In the genomic region with DNA sequence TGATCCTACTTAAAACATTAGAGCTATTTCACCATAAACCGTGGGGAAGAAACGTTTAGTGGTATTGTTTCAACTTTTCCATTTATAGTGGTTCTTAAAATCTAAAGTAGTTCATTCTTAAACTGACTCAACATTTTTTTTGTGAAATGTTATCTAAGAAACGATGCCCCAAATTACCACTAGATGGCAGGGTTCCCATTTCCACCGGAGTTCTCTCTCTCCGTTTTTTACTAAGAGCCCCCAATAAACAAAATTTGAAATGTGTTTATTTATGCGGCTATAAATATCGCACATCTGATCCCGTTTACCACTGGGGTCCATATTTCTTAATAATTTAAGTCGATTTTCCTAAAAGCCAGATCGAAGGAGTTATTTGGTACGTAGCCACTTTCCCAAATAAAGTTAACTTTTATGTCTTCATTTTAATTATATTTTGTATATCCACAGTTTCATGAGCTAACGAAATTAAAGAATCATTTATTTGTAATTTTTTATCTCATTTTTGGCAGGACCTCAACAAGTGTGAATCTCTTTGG, we compare ENCODE assay signal across 9 mouse cellular contexts.
A peak's percentile ranks its signal among the peaks of the same experiment; 100 is the strongest.
DNase-seq lines count a peak whose midpoint lies in the region; ATAC-seq and TF ChIP-seq lines count a peak whose summit lies in the region.
"Had no signal": no experiment of that assay in that cellular context is flagged by ENCODE, and none has a peak within 500 bp of the region (broad histone marks: within the 10 kb centered on the region; RNA-seq: fewer than 3 reads in every experiment).

No protein-coding gene starts in this region.

- in situ Hi-C loops in Patski (cut with MboI; ENCODE audit: low pct_unique_long_range_greater_than_20kb), result loop anchor here (10.0 to 25.0 kb wide), 4 partner anchors 1543 to 1901 kb away; a partner anchor contains a TSS

- TF ChIP-seq CTCF in kidney, adult 2 months (conservative IDR thresholded peaks at IDR 0.05; ENCODE audit: insufficient read depth, insufficient read length, low read depth, low read length), result no peak
- peak; percentile 91 for TF ChIP-seq CTCF in E14TG2a.4 (conservative IDR thresholded peaks at IDR 0.05; ENCODE audit: low read length)
- TF ChIP-seq CTCF in Patski (IDR thresholded peaks at IDR 0.05), result peak; percentile 53

- H3K4me2 ChIP-seq in intestine, embryonic 15.5 days (replicated peaks), result peak overlapping the region; percentile 33; the same call in 1 of the 2 replicates
- H3K4me2 ChIP-seq: embryonic facial prominence, embryonic 12.5 days had no signal

- no peaks in the 10 kb centered on the region for H3K36me3 ChIP-seq in kidney, adult 2 months (ENCODE audit: control insufficient read depth, insufficient read depth, low read length)
- H3K36me3 ChIP-seq in E14TG2a.4 (ENCODE audit: insufficient read depth, low read length), result no peaks in the 10 kb centered on the region
- H3K36me3 ChIP-seq in intestine, embryonic 15.5 days, result no peaks in the 10 kb centered on the region
- H3K36me3 ChIP-seq: embryonic facial prominence, embryonic 12.5 days had no signal

- POLR2A ChIA-PET in Patski (lab: Charles Lee), result no interaction called here

- H3K9ac ChIP-seq in intestine, embryonic 15.5 days, result no peak overlapping the region
- H3K9ac ChIP-seq: embryonic facial prominence, embryonic 12.5 days had no signal

- CTCF ChIA-PET in Patski (lab: Charles Lee), result interaction anchor here (2.0 kb wide), 1 partner anchor 35 kb away, joined by 5 read pairs; no protein-coding TSS in a partner anchor

- no peak overlapping the region for H3K27ac ChIP-seq in kidney, adult 2 months (ENCODE audit: insufficient read depth, low read depth, low read length)
- no peak overlapping the region for H3K27ac ChIP-seq in intestine, embryonic 15.5 days
- H3K27ac ChIP-seq: embryonic facial prominence, embryonic 12.5 days had no signal

- 12% methylated on average over 12 of the region's 12 CpGs for WGBS in kidney, adult 2 months
- 9% methylated on average over 12 of the region's 12 CpGs for WGBS in intestine, embryonic 15.5 days

- peak; percentile 12 for DNase-seq in kidney, adult 2 months
- DNase-seq in kidney, adult 18-20 months, result no peak
- no peak for DNase-seq in Patski (ENCODE audit: low read depth, low spot score)
- DNase-seq in retina, postnatal 7 days (ENCODE audit: low read depth, low spot score), result peak; percentile 19
- no peak for DNase-seq in spleen, adult 18-20 months

- no peaks in the 10 kb centered on the region for H3K4me1 ChIP-seq in kidney, adult 2 months (ENCODE audit: control insufficient read depth, insufficient read depth, low read length)
- H3K4me1 ChIP-seq in E14TG2a.4 (replicated peaks; ENCODE audit: low read depth, low read length), result no peaks in the 10 kb centered on the region
- H3K4me1 ChIP-seq in intestine, embryonic 15.5 days (replicated peaks), result no peaks in the 10 kb centered on the region

- no peak for ATAC-seq in Patski
- ATAC-seq in intestine, embryonic 15.5 days, result no peak
- ATAC-seq in activated CD4-positive, CD25-positive, alpha-beta regulatory T cell, adult 4 months, result no peak

- no peaks in the 10 kb centered on the region for H3K9me3 ChIP-seq in E14TG2a.4 (ENCODE audit: low read length)
- H3K9me3 ChIP-seq in intestine, embryonic 15.5 days, result no peaks in the 10 kb centered on the region
- H3K9me3 ChIP-seq: embryonic facial prominence, embryonic 12.5 days had no signal

- H3K4me3 ChIP-seq in kidney, adult 2 months (ENCODE audit: insufficient read depth, low read depth, low read length), result no peak overlapping the region
- H3K4me3 ChIP-seq in E14TG2a.4 (replicated peaks; ENCODE audit: low read length), result no peak overlapping the region
- no peak overlapping the region for H3K4me3 ChIP-seq in intestine, embryonic 15.5 days (replicated peaks)
- H3K4me3 ChIP-seq: embryonic facial prominence, embryonic 12.5 days had no signal

- no peaks in the 10 kb centered on the region for H3K27me3 ChIP-seq in kidney, adult 2 months (replicated peaks; ENCODE audit: control insufficient read depth, insufficient read depth, low read length)
- H3K27me3 ChIP-seq in E14TG2a.4 (ENCODE audit: insufficient read depth, low read length) (peaks cover 3% of the 10 kb centered on the region; the same call in 1 of the 2 replicates), Patski (no peaks in the 10 kb centered on the region)
- H3K27me3 ChIP-seq in intestine, embryonic 15.5 days (replicated peaks), result no peaks in the 10 kb centered on the region
- H3K27me3 ChIP-seq: embryonic facial prominence, embryonic 12.5 days had no signal

- TF ChIP-seq POLR2A in kidney, adult 2 months (IDR thresholded peaks at IDR 0.05; ENCODE audit: low read depth, low read length), result no peak

Comparison
In these comparisons a context has a peak if more than half of its experiments do, and no peak if none do; other contexts are left out.
1. DNase-seq: peak in kidney, adult 2 months (single experiment) and retina, postnatal 7 days (single experiment); none in kidney, adult 18-20 months (single experiment), Patski (single experiment) and spleen, adult 18-20 months (0 of 2).